Mouse (Mus musculus) megakaryocyte, embryonic 14.5 days (primary cell): ENCODE measurements around the gene Plch1.

Experiments used
- FLI1 ChIP-seq: IDR thresholded peaks from 2 replicates; pipeline ENCODE4 v1.6.1; 2012; ENCODE audit warnings: low read length, inconsistent platforms, mixed read lengths
- GATA1 ChIP-seq: IDR thresholded peaks from 3 replicates; pipeline ENCODE4 v1.6.1; 2012; ENCODE audit warnings: mixed read lengths, low read length, inconsistent platforms, borderline replicate concordance

- TF ChIP-seq GATA1: no peak
- TF ChIP-seq FLI1: no peak
These were observed 31.0 kb downstream of the Plch1 start for GRCm38 (mm10) chr3:63868285-63868684.
